Mouse (Mus musculus): ENCODE results near the gene Nuak1.

The Nuak1 gene

GRCm38 (mm10) chr10:84411122-84412105 is 29.0 kb downstream of the Nuak1 start:
- in situ Hi-C loops (cut with MboI, MseI), result loop anchor here (10.0 kb wide), 1 partner anchor 193 kb away; no protein-coding TSS in a partner anchor

GRCm38 (mm10) chr10:84408965-84409660 is 31.3 kb downstream of the Nuak1 start:
- in situ Hi-C loops (cut with MboI, MseI), result no loop called here

GRCm38 (mm10) chr10:84405135-84405776 is 35.1 kb downstream of the Nuak1 start:
- in situ Hi-C loops (cut with MboI, MseI), result no loop called here

GRCm38 (mm10) chr10:84401907-84402371 is 38.5 kb downstream of the Nuak1 start:
- in situ Hi-C loops (cut with MboI, MseI), result no loop called here

DNA sequence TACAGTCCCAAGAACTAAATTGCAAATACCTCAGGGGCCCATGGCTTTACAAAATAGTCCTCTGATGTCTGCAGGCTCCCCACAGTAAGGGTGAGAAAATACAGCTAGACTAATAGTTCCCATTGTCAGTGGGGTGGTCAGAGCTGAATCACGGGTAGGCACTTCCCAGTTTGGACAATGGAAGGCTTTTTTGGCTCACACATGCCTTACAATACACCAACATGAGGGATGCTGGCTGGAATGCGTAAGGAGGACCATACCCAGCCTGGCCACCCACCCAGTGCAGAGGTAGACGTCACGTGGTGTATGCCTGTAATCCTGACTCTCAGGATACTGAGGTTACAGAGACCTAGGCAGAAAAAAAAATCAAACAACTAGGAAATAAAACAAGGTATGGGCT is 39.2 kb downstream of the Nuak1 start:
- in situ Hi-C loops (cut with MboI, MseI), result no loop called here

GRCm38 (mm10) chr10:84400037-84400681 is 40.2 kb downstream of the Nuak1 start:
- in situ Hi-C loops (cut with MboI, MseI), result no loop called here

- in situ Hi-C loops (cut with MboI, MseI), result no loop called here
Observed at GRCm38 (mm10) chr10:84397276-84397675, 43.1 kb downstream of the Nuak1 start.

DNA sequence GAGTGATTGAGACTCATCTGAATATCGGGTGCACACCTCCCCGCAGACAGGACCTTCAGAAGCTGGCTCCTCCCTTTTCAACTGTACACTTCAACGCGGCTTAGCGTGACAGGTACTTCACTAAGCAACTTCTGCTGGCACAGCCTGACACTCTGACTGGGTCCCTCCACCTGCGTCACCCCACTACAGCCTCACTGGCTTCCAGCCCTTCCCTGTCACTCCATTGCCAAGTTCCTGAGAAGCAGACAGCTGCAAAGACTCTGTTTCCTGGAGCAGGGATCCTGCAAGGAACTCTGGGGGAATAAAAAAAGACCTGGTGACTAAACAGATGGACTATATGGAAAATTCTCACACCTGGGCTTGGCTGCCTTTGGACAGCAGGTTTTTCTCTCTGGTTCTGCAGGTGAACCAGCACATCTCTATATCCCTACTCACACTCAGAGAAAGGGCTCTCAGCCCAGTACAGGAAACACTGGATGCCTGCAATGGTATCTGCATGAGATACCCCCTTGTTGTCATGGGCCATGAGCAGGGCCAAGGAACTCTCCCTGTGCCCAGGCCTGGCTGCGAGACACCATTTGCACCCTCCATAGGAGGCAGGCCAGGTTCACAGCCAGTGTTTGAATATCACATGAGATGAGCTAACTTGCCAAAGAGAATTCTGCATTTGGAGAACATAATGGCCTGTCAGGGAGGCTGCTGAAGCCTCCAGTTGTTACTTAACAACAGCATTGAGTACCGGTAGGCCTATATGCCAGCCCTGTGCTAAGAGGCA is 44.3 kb downstream of the Nuak1 start:
- in situ Hi-C loops (cut with MboI, MseI), result no loop called here

- in situ Hi-C loops (cut with MboI, MseI), result no loop called here
Observed at GRCm38 (mm10) chr10:84395259-84395658, 45.1 kb downstream of the Nuak1 start.

DNA sequence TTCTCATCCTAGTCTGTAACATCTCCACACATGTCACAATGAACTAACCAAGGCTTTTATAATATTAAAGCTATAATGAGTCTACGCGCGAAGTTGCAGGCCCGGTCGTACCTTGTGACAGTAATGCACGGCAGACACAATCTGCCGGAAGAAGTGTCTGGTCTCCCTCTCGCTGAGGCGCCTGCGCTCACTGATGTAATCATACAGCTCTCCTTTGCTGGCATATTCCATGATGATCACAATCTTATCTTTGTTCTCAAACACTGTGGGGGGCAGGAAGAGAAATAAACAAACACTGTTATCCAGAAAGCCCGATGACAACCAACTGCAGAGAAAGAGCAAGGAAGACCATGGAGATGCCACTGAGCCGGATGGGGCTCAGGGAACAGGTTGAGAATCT is 46.5 kb downstream of the Nuak1 start:
- in situ Hi-C loops (cut with MboI, MseI), result no loop called here

GRCm38 (mm10) chr10:84393405-84393804 is 47.0 kb downstream of the Nuak1 start:
- in situ Hi-C loops (cut with MboI, MseI), result no loop called here

DNA sequence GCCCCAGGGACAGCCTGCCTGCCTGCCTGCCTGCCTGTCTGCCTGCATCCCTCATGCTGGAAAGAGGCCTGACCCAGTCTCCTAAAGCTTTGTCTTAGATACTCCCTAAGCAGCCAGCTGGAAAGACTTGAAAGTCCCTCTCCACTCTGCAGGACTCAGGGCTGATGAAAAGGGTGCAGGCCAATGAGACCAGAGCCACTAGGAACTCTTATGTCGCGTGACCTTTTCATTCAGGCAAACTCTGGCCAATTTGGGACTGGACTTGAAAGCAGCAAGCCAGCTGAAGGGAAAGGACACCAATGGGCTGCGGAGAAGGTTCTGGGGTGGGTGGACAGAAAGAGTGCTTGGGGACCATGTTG is 47.7 kb downstream of the Nuak1 start:
- in situ Hi-C loops (cut with MboI, MseI), result no loop called here

DNA sequence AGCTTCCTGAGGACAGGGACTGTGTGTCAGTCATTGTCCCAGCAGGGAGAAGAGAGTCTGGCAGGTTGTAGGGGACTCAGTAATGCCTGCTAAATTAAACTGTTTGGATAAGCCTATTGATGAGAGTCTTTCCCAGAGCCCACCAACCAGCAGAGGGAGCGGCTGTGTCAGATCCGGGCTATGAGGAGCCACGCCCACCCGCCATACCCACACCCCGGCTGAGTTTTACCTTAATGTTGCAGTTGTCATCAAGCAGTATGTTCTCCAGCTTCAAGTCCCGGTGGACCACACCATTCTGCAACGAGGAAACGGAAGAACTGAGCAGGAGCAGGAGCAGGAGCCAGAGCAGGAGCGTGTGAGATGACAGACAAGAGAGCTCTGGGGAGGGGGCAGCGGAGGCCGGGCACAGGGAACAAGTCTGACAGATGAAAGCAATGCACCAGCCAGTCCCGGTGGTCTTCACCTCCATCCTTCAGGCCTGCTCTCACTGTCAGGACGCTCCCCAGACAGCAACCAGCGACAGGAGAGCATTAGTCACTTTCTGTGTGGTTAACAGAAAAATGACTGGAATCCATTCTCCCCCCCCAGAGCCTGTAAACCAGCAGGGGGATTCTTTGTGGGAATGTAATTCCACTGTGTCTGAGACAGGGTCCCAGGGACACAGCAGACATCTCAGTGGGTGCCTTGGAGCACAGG is 48.2 kb downstream of the Nuak1 start:
- in situ Hi-C loops (cut with MboI, MseI), result no loop called here

GRCm38 (mm10) chr10:84389707-84390106 is 50.7 kb downstream of the Nuak1 start:
- in situ Hi-C loops (cut with MboI, MseI), result no loop called here

DNA sequence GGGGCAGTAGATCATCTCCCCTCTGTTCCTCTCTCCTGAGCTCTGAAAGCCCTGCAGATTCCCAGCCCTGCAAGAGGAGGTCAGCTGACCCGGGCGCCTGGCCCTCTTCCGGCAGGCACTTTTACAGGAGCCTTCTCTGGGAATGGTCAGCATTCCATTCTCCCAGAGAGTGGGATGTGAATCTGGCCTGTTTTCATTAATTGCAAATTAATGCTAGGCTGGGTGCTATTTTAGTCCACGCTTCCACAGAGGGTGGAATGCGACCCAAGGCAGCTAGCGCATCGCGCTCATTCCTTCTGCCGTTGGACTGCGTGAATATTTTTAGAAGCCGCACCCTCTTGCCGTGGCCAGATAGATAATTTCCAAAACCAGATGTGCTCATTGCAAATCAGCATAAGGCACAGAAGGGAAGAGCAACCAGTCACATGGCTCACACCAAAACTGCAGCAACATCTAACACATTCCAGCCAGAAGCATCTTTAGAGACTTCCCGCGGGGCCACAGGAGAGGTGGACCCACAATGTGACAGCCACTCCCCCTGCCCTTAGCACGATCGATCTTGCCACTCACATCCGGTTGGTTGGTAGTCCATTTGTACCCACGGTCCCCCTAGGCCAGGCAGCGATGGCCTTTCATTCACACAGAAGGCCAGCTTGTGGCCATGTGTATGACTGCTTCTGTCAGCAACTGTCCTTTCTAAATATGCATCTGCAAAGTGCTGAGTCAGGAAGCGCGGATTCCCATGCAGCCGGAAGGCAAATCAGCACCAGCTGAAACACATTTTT is 51.8 kb downstream of the Nuak1 start:
- in situ Hi-C loops (cut with MboI, MseI), result no loop called here

DNA sequence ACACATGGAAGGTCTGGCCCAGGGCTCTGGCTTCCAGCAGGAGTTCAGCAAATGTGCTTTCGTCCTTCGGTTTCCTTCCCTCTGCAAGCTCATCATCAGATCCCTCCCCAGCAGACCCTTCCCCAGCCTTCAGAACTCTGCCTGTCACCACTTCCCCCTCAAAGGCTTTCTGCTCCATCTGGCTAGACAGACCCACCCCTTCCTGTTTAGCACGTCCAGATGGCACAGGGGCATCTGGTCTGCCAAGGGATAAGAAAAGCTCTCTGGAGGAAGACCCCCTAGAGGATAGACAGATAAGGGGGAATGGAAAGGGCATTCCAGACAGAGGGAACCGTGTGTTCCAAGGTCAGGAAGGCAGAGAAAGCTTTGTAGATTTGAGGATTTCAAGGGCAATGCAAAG is 53.1 kb downstream of the Nuak1 start:
- in situ Hi-C loops (cut with MboI, MseI), result no loop called here

DNA sequence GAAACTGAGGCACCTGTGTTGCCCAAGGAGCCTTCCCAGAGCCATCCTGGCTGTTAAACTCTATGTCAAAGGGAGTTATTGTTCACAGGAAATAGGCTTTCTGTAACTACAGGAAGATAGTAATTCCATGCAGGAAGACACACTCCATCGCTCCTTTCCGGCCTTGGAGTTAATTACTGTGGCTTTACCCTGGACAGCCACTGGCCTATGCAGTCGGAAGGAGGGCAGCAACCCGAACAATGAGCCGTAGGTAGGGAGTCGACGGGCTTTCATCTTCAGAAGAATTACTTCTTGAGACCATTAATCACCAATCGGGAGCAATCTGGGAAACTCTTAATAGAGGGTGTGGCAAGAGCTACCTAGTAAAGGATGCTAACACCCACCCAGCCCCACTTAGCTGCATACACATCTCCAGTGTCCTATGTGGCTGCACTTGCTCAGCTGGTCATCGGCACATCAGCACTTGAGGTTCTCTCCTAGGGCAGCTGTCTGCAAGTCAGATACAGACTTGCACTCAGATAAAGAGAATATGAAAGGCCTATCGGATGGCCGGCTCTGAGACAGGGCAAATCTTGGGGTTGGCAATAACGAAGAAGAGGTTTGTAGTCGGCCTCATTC is 53.7 kb downstream of the Nuak1 start:
- in situ Hi-C loops (cut with MboI, MseI), result no loop called here

DNA sequence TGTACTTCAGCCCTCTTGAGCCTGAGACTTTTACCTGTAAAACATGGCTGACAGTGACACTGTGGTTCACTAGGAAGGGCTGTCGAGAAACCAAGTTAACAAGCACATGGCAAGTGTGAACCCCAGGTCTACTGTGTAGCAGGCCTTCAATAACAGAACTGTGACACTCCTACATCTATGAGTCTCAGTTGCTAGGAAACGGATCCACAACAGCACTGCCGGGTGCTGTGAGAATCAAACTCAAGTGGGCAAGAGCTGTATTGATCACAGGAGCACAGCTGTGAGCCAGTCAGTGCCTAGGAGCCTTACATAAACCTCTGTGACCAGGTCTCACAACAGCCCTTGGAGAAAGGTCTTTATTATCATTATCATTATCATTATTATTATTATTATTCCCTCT is 54.2 kb downstream of the Nuak1 start:
- in situ Hi-C loops (cut with MboI, MseI), result no loop called here

- in situ Hi-C loops (cut with MboI, MseI), result no loop called here
Observed at GRCm38 (mm10) chr10:84384761-84385160, 55.6 kb downstream of the Nuak1 start.
